Mouse (Mus musculus): Measurements from ENCODE around the gene Vtcn1.

Vtcn1 gene

DNA sequence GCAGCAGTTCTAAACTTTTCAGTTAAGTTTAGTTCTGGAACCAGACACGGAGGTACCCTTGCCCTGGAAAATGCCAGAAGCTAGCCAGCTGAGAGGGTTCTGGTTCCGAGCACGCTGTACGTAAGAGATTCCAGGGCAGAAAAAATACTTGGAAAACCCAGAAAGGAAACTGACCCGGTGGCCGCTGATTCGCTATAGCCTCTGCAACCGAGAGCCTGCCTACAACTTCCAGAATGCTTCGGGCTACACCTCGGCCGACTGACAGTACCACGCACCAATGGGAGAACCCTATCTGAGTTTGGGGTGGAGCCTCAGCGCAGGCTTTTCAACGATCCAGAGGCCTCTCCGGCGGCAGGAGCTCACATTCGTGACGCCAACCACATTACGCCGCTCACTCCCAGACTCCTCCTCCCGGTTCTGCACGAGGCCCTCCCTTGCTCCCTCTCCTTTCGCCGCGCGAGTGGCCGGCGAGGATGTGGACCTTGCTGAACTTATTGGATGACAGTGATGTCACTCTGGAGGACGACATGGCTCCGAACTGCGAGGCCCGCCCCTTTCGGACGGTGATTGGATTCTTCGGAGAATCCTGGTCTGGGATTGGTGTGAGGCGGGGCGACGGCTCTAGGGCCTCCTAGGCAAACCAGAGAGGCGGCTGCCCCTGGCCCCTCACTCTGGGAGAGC is 96.7 kb downstream of the Vtcn1 start, which contains the start of gene Trim45:
Trim45 (plus strand) TSS at position 378 of the 681 bp plus-strand sequence.
- DNase-seq (ENCODE audit: low spot score) = peak; percentile 99

DNA sequence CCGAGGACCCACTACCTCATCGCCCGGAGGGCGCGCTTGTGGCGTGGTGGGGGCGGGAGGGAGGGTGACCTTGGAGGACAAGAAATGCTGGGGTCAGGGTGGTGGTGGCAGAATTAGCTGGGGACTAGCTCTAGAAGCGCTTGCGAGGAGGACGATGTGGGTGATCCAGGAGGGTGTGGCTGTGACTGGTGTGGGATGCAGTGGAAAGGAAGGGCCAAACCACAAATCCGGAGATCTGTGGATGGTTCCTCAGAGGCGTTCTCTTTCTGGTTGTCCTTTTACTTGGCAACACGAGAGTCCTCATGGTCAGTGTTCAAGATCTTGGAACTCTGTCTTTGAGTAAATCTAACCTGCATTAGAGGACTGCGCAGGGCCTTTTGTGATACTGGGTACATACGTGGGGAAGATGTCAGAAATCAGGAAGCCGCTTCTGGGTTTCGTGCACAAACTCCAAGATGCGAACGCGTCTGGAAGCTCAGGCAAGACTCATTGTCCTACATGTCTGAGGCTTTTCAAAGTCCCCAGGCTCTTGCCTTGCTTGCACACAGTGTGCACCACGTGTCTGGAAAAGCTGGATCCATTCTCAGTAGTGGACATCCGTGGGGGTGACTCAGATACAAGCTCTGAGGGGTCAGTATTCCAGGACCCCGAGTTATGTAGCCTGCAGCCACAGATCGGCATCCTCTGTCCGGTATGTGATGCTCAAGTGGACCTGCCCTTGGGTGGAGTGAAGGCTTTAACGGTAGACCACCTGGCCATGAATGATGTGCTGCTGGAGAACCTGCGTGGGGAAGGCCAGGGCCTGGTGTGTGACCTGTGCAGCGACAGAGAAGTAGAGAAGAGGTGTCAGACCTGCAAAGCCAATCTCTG is 97.5 kb downstream of the Vtcn1 start:
- no peak for DNase-seq (ENCODE audit: low spot score)

DNA sequence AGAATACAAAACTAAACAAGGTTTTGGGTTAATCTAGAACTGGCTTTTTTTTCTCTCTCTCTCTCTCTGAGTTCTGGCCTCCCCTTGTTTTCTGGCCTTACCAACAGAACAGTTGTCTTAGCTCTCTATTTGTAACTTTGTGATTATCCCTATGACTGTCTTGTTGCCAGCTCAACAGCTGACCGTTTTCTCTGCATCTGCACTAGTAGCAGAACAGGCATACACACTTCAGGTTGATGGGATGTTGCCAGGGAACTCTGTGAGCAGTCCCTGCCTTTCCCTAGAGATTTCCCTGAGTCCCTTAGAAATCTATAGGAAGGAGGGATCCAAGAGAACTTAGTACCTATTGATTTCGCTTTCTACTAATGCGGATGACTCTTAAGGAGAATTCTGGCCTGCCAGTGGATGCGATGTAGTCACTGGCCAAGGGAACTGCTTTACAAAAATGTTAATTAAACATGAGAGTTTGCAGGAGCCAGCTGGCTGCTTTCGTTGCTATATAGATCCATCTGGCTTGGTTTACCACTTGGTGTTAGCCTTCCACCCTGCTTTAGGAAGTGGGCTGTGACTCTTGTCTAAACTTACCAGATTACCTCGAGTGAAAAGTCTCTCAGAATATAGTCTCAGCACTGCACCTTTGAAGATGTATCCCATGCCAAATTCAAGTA is 98.9 kb downstream of the Vtcn1 start:
- no peak for DNase-seq (ENCODE audit: low spot score)

DNA sequence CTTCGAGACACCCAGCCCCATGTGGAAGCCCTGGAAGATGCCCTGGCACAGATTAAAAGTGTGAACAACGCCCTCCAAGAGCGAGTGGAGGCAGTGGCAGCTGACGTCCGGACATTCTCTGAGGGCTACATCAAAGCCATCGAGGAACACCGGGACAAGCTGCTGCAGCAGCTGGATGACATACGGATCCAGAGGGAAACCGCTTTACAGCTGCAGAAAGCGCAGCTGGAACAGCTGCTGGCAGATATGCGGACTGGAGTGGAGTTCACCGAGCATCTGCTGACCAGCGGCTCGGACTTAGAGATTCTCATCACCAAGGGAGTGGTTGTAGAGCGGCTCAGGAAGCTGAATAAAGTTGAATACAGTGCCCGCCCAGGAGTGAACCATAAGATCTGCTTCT is 99.9 kb downstream of the Vtcn1 start:
- DNase-seq (ENCODE audit: low spot score) = no peak

DNA sequence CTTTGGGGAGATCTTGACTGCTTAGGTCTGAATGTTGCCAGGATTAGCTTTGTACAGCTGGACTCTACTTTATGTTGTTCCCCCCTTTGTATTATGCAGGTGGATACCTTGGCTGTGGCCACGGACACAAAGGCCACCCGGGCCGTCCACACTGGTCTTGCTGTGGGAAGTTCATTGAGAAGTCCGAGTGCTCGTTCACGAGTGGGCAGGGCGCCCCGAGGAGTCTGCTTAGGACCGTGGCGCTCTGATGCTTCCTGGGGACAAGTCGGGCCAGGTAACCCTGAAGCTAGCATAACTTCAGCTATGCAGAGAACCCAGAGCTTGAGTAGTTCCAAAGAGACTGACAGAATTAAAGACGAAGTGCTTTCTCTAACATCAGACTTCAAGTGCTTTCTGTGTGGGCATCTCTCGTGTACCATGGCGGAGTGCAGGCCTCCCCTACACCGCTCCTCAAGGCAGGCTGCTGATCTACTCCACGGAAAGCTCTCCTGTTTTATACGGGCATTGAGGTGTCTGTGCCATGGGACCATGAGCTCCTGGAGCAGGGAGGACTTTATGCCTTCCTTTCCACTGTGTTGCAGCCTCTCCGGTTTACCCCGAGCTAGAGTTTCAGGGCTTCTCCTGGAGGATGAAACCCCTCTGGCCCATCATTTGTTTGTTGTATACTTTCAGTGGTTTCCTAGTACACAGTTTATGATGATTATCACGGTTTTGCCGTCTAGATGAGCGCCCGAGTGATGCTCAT is 106.2 kb downstream of the Vtcn1 start:
- no peak for DNase-seq (ENCODE audit: low spot score)

DNA sequence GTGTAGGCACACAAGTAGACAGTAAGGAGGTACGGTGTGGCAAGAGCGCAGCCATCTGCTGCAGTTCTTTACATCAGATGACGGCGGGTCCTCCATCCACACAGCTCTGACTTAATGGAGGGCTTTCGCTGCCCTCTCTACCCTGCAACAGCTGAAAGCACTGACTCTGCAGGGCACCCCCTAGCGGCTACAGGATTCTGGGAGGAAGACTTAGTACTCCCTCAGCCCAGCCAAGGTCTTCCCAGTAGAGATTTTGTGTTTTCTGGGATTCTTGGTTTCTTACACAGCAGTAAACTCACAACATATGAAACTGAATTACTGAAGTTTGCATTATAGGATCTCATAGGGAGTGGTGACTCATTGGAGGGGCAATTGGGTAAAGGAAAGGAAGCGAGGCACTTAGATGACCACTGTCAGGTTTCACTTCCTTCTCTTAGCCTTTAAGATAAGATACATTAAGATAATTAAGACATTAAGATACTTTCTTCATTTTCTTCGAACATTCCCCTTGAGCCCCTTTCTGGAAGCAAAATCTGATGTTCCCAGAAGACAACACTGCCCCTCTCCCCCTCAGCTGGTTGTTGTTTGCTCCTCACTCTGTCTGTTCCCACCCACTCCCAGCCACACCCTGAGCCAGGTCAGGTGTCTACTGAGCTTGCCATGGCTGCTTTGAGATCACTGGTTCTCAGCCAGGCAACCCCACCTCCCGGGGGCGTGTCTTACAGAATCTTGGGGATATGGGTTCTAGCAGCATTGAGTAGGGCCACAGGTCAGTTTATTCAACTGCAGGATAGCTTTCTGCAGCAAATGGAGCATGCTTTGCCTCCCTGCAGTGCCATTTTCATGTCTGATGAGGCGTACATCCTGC is 107.1 kb downstream of the Vtcn1 start:
- DNase-seq (ENCODE audit: low spot score) = peak; percentile 19

DNA sequence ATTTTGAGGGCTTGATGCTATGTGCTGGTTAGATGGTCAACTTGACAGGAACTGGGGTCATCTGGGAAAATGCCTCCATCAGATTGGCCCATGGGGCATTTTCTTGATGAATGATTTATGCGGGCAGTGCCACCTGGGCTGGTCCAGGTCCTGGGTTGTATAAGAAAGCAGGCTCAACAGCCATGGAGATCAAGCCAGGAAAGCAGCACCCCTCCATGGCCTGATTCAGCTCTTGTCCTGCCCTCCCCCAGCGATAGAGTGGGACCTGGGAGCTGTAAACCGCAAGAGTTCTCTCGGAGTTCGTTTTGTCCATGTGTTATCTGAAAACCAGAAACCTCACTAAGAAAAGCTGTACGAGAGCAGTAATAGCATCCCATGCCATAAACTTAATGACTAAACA is 110.3 kb downstream of the Vtcn1 start:
- no peak for DNase-seq (ENCODE audit: low spot score)

DNA sequence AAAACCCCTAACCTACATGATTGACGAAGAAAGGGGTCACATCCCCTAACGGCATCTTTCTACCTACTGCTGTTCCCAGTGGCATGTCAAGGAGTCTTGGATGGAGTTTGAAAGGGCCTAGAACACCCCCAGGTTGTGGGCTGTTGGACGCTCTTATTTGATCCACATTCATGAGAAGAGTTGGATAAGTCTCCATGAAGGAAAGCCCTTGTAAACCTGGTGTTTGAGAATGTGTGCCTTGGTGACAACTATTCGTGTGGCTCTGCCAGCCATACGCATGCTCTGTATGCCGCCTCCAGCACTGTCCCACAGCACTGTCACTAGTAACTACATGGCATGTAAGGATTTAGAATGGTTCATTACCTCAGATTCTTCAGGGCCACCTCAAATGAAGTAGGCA is 110.9 kb downstream of the Vtcn1 start:
- DNase-seq (ENCODE audit: low spot score) = no peak

DNA sequence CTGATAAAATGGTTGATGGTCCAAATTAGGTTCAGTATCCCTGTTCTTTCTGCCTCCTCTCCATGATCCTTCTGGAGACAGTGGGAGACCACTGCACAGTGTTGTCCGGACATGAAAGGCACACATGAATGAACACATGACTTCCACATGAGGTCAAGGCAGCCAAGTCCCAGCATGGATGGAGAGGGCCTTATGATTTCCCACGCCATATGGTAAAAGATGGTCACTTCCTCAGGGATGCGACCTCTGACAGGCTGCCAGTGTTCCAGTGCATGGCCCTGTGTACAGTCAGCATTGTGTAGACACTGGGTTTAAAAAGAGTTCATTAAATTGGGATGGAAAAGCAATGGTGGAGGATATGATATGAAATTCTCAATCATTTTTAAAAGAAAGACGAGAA is 113.0 kb downstream of the Vtcn1 start:
- DNase-seq (ENCODE audit: low spot score) = no peak

DNA sequence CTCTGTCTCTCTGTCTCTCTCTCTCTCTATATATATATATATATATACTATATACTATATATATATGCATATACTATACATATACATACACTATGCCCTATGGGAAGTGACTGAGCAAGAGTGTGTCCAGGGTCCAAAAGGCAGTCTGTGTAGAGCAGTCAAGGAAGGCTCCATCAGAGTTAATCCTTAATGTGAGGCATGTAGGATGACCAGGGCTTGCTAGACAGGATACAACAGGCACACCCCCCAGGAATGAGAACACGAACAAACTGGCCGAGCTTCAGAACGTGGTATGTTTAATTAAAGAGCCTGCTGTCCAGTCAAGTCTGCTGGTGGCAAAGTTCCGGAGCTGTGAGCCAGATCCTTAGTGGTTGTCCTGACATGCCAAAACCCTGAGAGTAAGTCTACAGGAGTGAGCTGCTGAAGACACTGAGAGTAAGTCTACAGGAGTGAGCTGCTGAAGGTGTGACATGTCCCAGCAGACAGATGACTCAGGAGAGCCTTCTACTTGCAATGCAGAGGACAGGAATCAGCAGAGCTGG is 115.3 kb downstream of the Vtcn1 start:
- no peak for DNase-seq (ENCODE audit: low spot score)

Data from embryo, embryonic 10 days (tissue).